Mouse (Mus musculus) liver, postnatal 0 days (tissue): ENCODE measurements around the gene Shank1.

Experiments used
- CTCF ChIP-seq: sonication (generic); IDR thresholded peaks from 2 replicates; pipeline ENCODE4 v1.5.1; 2016; ENCODE audit warnings: antibody characterized with exemption, low read depth
- EP300 ChIP-seq: IDR thresholded peaks from 2 replicates; pipeline ENCODE4 v1.6.1; 2016; ENCODE audit warnings: antibody characterized with exemption, low read depth, mild to moderate bottlenecking

DNA sequence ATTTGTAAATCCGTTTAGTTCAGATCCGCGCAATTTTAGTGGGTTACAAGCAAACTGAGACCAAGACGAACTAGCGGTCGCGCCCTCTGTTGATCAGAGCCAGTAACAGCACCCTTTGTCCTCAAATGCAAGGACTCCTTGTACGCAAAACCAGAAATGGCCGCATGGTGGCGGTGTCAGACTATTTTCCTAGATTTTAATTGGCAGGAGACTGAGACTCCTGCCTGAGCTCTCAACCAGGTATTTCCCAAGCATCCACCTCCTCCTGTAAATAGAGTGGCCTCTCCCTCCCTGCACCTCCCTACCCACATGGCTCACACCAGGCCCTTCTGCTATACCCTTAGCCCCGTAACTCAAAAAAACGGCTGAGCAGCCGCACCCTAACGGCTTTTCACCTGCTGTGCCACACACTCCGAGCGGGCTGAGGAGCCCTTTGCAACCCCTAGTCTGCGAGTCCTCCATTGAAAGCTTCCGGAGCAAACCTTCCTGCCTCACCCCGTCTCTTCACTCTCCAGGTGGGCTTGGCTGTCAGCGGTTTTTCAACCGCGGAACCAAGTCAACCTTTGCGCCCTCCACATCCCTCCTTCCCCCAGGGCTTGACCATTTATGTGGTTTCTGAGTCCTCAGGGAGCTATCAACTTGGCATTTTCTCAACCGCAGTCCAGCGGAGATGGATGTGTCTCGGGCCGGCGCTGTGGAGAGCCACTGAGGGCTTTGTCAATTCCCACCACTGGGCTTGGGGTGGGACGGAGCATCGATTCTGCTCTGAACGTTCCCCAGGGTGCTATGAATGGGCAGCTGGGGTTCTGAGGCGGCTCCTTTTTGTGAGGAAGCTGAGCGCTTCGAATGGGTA, 47.0 kb upstream of the Shank1 start:
- TF ChIP-seq CTCF (peak; percentile 98), EP300 (no peak)
